Mouse (Mus musculus) forebrain, embryonic 14.5 days (tissue): ENCODE data around the gene Carmil2. TPM values are rescaled to one million over a fixed set of nuclear protein-coding genes. Genes with fewer than 3 reads are reported as not detected.

Source experiments
- ATAC-seq: fragments of 200-750 bp; cut with Nextera tagmentation; 2 replicates; pipeline ENCODE4 v1.8.0; 2017; ENCODE audit warnings: mild to moderate bottlenecking, moderate library complexity
- DNase-seq: peaks from one replicate; pipeline ENCODE4 v3.0.0-alpha.2; 2015; ENCODE audit warnings: low spot score
- H3K27ac ChIP-seq: fragments of 300-500 bp; sonication (generic); 2 replicates; pipeline ENCODE4 v1.5.1; 2014; ENCODE audit warnings: low read depth, mild to moderate bottlenecking, control low read depth, low read length, moderate library complexity
- H3K27me3 ChIP-seq: fragments of 300-500 bp; sonication (generic); replicated peaks from 2 replicates; pipeline ENCODE4 v1.6.1; 2014; ENCODE audit warnings: low read length, control low read depth, mixed read lengths; ENCODE audit not compliant: control insufficient read depth, insufficient read depth
- H3K36me3 ChIP-seq: fragments of 300-500 bp; sonication (generic); 2 replicates; pipeline ENCODE4 v1.6.1; 2014; ENCODE audit warnings: low read length, control low read depth; ENCODE audit not compliant: control insufficient read depth, insufficient read depth
- H3K4me1 ChIP-seq: fragments of 300-500 bp; sonication (generic); 2 replicates; pipeline ENCODE4 v1.6.1; 2014; ENCODE audit warnings: antibody characterized with exemption, low read length, control low read depth; ENCODE audit not compliant: control insufficient read depth, insufficient read depth
- H3K4me2 ChIP-seq: fragments of 300-500 bp; sonication (generic); 2 replicates; pipeline ENCODE4 v1.6.1; 2014; ENCODE audit warnings: mild to moderate bottlenecking, control low read depth, low read length
- H3K4me3 ChIP-seq: fragments of 300-500 bp; sonication (generic); 2 replicates; pipeline ENCODE4 v1.5.1; 2014; ENCODE audit warnings: low read depth, low read length, control low read depth
- H3K9ac ChIP-seq: fragments of 300-500 bp; sonication (generic); 2 replicates; pipeline ENCODE4 v1.6.1; 2014; ENCODE audit warnings: mild to moderate bottlenecking, low read length, control low read depth, moderate library complexity
- H3K9me3 ChIP-seq: fragments of 300-500 bp; sonication (generic); replicated peaks from 2 replicates; pipeline ENCODE4 v1.6.1; 2016; ENCODE audit warnings: low read length, control low read depth, mixed read lengths; ENCODE audit not compliant: control insufficient read depth
- WGBS: fragments of 180-500 bp; shearing (Covaris S2); extraction: QIAGEN DNeasy Blood & Tissue Kit; methylation state at CpG from one replicate; pipeline ENCODE4 v1.1.7; 2014; 5-methylcytosine and 5-hydroxymethylcytosine counted together
- polyA plus RNA-seq: library from polyadenylated mRNA; unstranded; fragments of >200 nt; fragmentation: Nextera tagmentation; extraction: Ambion mirVana; gene quantifications from 2 replicates; pipeline ENCODE4 v1.2.1, GENCODE M21; 2014

Gene Carmil2
- 6.0 and 8.4 TPM in 2 replicates for polyA plus RNA-seq

GRCm38 (mm10) chr8:105685796-105686308 is at the start of gene Carmil2:
Gene Carmil2 (plus strand): TSS chr8:105686274.
- peak; percentile 29; the same call in 1 of the 2 replicates for ATAC-seq
- Histone ChIP-seq H3K27me3 (no peaks in the 10 kb centered on the region), H3K9ac (no peak within 1 kb of the TSS), H3K4me3 (no peak within 1 kb of the TSS), H3K4me2 (no peak within 1 kb of the TSS), H3K4me1 (no peaks in the 10 kb centered on the region), H3K9me3 (no peaks in the 10 kb centered on the region), H3K36me3 (peaks cover 40% of the 10 kb centered on the region), H3K27ac (no peak within 1 kb of the TSS)
- no peak for DNase-seq
- WGBS: 17% methylated on average over 26 of the region's 26 CpGs

- H3K4me2 ChIP-seq: peak within 1 kb of the TSS; percentile 85
- H3K27me3 ChIP-seq: no peaks in the 10 kb centered on the region
- DNase-seq (peak; percentile 72), ATAC-seq (peak; percentile 54)
- H3K36me3 ChIP-seq: no peaks in the 10 kb centered on the region
- 0% methylated on average over 63 of the region's 63 CpGs for WGBS
- peak within 1 kb of the TSS; percentile 100 for H3K27ac ChIP-seq
- H3K9ac ChIP-seq: peak within 1 kb of the TSS; percentile 100
- H3K4me1 ChIP-seq: peaks cover 22% of the 10 kb centered on the region
- peak within 1 kb of the TSS; percentile 98 for H3K4me3 ChIP-seq
- no peaks in the 10 kb centered on the region for H3K9me3 ChIP-seq
Measured at GRCm38 (mm10) chr8:105636963-105637510, 49.0 kb upstream of the Carmil2 start, which contains the start of gene Agrp. Gene Agrp (minus strand): TSS chr8:105637393.

- no peak for ATAC-seq
- peak; percentile 50 for DNase-seq
- WGBS: 0% methylated on average over 11 of the region's 11 CpGs
Measured at GRCm38 (mm10) chr8:105637601-105638041, 48.5 kb upstream of the Carmil2 start.

GRCm38 (mm10) chr8:105638510-105638909 is 47.6 kb upstream of the Carmil2 start:
- 83% methylated on average over 4 of the region's 4 CpGs for WGBS

More at GRCm38 (mm10) chr8:105637601-105638041, 48.5 kb upstream of the Carmil2 start:
- Histone ChIP-seq H3K9ac (peak overlapping the region; percentile 100), H3K36me3 (no peaks in the 10 kb centered on the region), H3K9me3 (no peaks in the 10 kb centered on the region), H3K27ac (peak overlapping the region; percentile 100), H3K4me1 (peaks cover 22% of the 10 kb centered on the region), H3K4me3 (peak overlapping the region; percentile 98), H3K27me3 (no peaks in the 10 kb centered on the region), H3K4me2 (peak overlapping the region; percentile 85)

GRCm38 (mm10) chr8:105639835-105640234 is 46.2 kb upstream of the Carmil2 start:
- no peak for ATAC-seq
- no peak overlapping the region for H3K4me2 ChIP-seq
- WGBS: 79% methylated on average over 1 of the region's 1 CpGs
- peaks cover 10% of the 10 kb centered on the region for H3K36me3 ChIP-seq
- H3K9ac ChIP-seq: no peak overlapping the region
- H3K9me3 ChIP-seq: no peaks in the 10 kb centered on the region
- no peak overlapping the region for H3K4me3 ChIP-seq
- no peaks in the 10 kb centered on the region for H3K27me3 ChIP-seq
- H3K27ac ChIP-seq: no peak overlapping the region
- DNase-seq: no peak
- peaks cover 22% of the 10 kb centered on the region for H3K4me1 ChIP-seq

More at GRCm38 (mm10) chr8:105638510-105638909, 47.6 kb upstream of the Carmil2 start:
- Histone ChIP-seq H3K4me2 (peak overlapping the region; percentile 85), H3K9ac (peak overlapping the region; percentile 100; the same call in 1 of the 2 replicates), H3K4me3 (peak overlapping the region; percentile 98; the same call in 1 of the 2 replicates), H3K36me3 (peaks cover 2% of the 10 kb centered on the region), H3K9me3 (no peaks in the 10 kb centered on the region), H3K27me3 (no peaks in the 10 kb centered on the region), H3K4me1 (peaks cover 22% of the 10 kb centered on the region), H3K27ac (no peak overlapping the region)
- DNase-seq (no peak), ATAC-seq (no peak)

- ATAC-seq (no peak), DNase-seq (peak; percentile 36)
- no peak overlapping the region for H3K9ac ChIP-seq
- H3K27ac ChIP-seq: no peak overlapping the region
- no peaks in the 10 kb centered on the region for H3K27me3 ChIP-seq
- H3K9me3 ChIP-seq: no peaks in the 10 kb centered on the region
- peaks cover 16% of the 10 kb centered on the region for H3K36me3 ChIP-seq
- 78% methylated on average over 2 of the region's 2 CpGs for WGBS
- H3K4me2 ChIP-seq: no peak overlapping the region
- no peak overlapping the region for H3K4me3 ChIP-seq
- peaks cover 19% of the 10 kb centered on the region for H3K4me1 ChIP-seq
Measured at GRCm38 (mm10) chr8:105640511-105640910, 45.6 kb upstream of the Carmil2 start.

GRCm38 (mm10) chr8:105645205-105645604 is 40.9 kb upstream of the Carmil2 start:
- no peak overlapping the region for H3K27ac ChIP-seq
- peaks cover 37% of the 10 kb centered on the region for H3K36me3 ChIP-seq
- no peak overlapping the region for H3K4me3 ChIP-seq
- DNase-seq (no peak), ATAC-seq (no peak)
- H3K27me3 ChIP-seq: no peaks in the 10 kb centered on the region
- H3K4me1 ChIP-seq: no peaks in the 10 kb centered on the region
- WGBS: 89% methylated on average over 1 of the region's 1 CpGs
- H3K9me3 ChIP-seq: no peaks in the 10 kb centered on the region
- no peak overlapping the region for H3K4me2 ChIP-seq
- no peak overlapping the region for H3K9ac ChIP-seq

- Histone ChIP-seq H3K9me3 (no peaks in the 10 kb centered on the region), H3K27ac (no peak overlapping the region), H3K36me3 (peaks cover 47% of the 10 kb centered on the region), H3K9ac (no peak overlapping the region), H3K4me1 (no peaks in the 10 kb centered on the region), H3K4me3 (no peak overlapping the region), H3K27me3 (no peaks in the 10 kb centered on the region), H3K4me2 (no peak overlapping the region)
- DNase-seq (no peak), ATAC-seq (no peak)
- 100% methylated on average over 1 of the region's 1 CpGs for WGBS
Measured at GRCm38 (mm10) chr8:105648929-105649328, 37.1 kb upstream of the Carmil2 start.

GRCm38 (mm10) chr8:105657641-105658040 is 28.4 kb upstream of the Carmil2 start:
- no peaks in the 10 kb centered on the region for H3K4me1 ChIP-seq
- DNase-seq (no peak), ATAC-seq (no peak)

More at GRCm38 (mm10) chr8:105657641-105658040, 28.4 kb upstream of the Carmil2 start:
- Histone ChIP-seq H3K27me3 (no peaks in the 10 kb centered on the region), H3K27ac (no peak overlapping the region), H3K4me3 (no peak overlapping the region), H3K9ac (no peak overlapping the region), H3K36me3 (peaks cover 18% of the 10 kb centered on the region), H3K4me2 (no peak overlapping the region), H3K9me3 (no peaks in the 10 kb centered on the region)
